Mouse (Mus musculus): Measurements from ENCODE around the gene Svbp.

Gene Svbp

DNA sequence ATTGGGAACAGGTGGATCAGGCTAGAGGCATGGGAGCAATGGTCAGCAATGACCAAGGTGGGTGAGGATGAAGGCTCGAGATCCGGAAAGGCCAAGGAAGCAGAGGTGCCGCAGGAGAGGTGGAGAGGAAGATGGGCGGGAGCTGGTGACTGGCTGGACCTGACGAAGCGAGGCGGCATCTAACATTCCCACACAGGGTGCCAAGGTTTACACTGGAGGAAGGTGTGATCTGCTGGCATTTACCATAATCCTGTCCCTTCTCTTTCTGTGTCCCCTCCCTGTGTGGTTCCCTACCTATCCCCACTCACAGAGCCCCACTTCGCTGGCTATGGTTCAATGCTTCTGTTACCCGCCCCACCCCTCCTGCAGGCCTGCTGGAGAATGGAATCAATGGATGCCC is 50.9 kb downstream of the Svbp start:
- no peak for DNase-seq (ENCODE audit: low spot score in 2 of 2)

DNA sequence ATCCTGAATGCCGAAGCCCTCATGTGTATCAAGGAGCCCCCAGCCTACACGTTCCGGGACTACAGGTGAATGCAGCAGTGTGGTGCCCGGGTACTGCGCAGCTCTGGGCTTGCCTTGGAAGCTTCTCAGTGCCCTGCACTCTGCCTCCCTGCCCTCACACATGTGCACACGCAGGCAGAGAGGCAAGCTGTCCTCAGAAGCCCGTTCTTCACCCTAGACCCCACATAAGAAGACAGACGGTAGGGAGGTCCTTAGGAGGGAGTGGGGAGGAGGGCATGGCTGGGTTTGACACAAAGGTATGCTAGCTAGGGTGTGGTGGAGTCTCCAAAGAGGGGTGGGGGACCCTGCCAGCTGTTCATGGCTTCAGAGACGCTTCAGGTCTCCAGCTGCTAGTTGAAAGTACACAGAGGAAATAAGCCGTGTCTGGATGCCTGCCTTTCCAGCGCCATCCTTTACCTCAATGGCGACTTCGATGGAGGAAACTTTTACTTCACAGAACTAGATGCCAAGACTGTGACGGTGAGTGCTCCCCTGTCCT is 51.7 kb downstream of the Svbp start:
- no peak for DNase-seq (ENCODE audit: low spot score in 2 of 2)

DNA sequence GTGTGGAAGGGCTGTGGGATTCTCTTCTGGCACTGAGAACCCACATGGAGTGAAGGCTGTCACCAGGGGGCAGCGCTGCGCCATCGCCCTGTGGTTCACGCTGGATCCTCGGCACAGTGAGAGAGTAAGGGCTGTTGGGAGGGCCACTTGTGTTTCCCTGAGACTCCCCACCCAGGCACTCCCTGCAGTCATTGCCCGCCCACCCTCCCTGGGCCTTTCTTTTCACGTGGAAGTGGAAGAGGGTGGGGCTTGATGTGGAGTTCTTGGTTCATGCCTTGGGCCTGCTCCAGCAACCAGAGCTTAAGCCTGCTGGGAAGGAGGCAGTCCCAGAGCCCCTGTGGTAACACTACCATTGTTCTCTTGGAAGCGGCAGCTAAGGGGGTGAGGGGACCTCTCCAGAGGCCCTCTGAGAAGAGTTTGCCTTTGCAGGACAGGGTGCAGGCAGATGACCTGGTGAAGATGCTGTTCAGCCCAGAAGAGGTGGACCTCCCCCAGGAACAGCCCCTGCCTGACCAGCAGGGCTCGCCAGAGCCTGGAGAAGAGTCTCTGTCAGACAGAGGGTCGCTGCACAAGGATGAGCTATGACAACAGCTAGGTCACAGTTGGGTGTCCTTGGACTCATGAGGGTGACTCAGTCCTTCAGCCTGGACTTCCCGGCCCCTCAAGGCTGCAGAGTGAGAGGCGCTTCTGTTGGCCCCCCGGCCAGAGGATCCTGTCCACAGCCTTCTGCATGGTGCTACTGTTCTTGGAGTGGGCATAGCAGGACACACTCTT is 52.5 kb downstream of the Svbp start:
- peak in 1 of 2 experiments; percentile 67 for DNase-seq (ENCODE audit: low spot score in 2 of 2)

DNA sequence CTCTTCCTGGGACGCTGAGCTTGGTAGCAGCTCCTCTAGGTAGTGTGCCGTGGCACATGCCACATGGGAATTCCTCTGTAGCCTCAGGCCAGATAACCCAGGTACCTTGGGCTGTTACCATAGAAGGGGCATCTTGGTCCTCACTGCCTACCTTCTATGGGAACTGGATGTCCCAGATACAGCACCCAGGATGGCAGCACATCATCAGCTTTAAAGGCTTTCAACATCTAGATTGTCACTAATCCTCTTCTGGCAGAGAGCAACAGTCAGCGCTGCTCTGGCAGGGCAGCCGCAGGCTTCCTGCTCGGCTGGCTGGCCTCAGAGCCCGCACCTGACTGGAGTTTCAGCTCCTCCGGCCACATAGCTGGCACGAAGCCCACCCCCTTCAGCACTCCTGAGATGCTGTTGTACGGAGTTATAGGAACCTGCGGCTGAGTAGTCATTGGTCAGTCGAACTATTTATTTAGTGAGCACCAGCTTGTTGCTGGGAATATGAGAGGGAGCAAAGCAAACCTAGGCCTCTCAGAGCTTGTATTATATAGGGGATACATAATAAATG is 53.4 kb downstream of the Svbp start:
- DNase-seq (ENCODE audit: low spot score in 2 of 2) = no peak

Data from cerebellum, postnatal 4 days (tissue).